Mouse (Mus musculus) urinary bladder, postnatal 0 days (tissue): Measurements from ENCODE around the gene Tnik. TPM values are rescaled to one million over a fixed set of nuclear protein-coding genes. Genes with fewer than 3 reads are reported as not detected.

ENCODE experiments used
- microRNA-seq: library from miRNA; unstranded; fragments of <30 nt; microRNA quantifications from one replicate; pipeline ENCODE4, GENCODE M21; 2016
- polyA plus RNA-seq: library from polyadenylated mRNA; unstranded; fragments of >200 nt; fragmentation: Nextera tagmentation; extraction: Ambion mirVana; gene quantifications from 2 replicates; pipeline ENCODE4 v1.2.1, GENCODE M21; 2015

Gene Tnik
- polyA plus RNA-seq = 10.5 and 10.8 TPM in 2 replicates

GRCm38 (mm10) chr3:28263002-28263947 is at the start of gene Tnik:
TSS of gene Tnik (plus strand) at chr3:28263214.

DNA sequence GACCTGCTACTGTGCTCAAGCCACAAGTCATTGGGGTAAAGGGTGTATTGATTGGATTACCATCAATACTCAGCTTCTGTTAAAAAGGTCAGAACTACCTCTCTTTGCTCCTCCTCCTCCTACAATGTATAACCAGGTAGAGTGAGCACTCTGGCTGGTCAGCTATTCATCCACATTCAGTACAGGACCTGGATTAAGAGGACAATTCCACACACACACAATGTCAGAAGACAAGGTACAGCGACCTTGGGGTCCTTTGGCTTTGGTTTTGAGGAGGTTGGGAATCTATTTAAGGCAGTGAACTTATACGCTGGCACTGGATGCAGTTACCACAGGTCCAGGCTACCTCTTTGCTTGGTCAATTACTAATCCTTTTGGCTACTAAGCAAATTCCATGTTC is 434.8 kb downstream of the Tnik start, which contains the start of gene Slc2a2:
Gene Slc2a2, plus strand, starts transcription at position 107 of the 400 bp plus-strand sequence.

Small RNA genes lying within 50 kb of the gene (microRNA-seq; reads per million reads assigned to microRNA genes)
- not detected for gene Mir466q
